In genomic region chr11:90256833-90257525, GRCm38 (mm10) we compare ENCODE assay signal across 13 mouse cellular contexts. TPM values are rescaled to one million over a fixed set of nuclear protein-coding genes. Genes with fewer than 3 reads are reported as not detected.
DNase-seq lines count a peak whose midpoint lies in the region; ATAC-seq and TF ChIP-seq lines count a peak whose summit lies in the region.
"Had no signal": no experiment of that assay in that cellular context is flagged by ENCODE, and none has a peak within 500 bp of the region (broad histone marks: within the 10 kb centered on the region; RNA-seq: fewer than 3 reads in every experiment).

No protein-coding gene starts in this region.

- H3K79me2 ChIP-seq in MEL (ENCODE audit: control insufficient read depth, insufficient read depth, low read length, poor library complexity) = no peaks in the 10 kb centered on the region

- peaks cover 28% of the 10 kb centered on the region for H3K36me3 ChIP-seq in embryonic facial prominence, embryonic 13.5 days
- H3K36me3 ChIP-seq in embryonic facial prominence, embryonic 10.5 days (replicated peaks) = peaks cover 61% of the 10 kb centered on the region
- H3K36me3 ChIP-seq in MEL (ENCODE audit: control insufficient read depth in 1 of 2, insufficient read depth in 2 of 2, low read length in 2 of 2) = peaks cover 0 to 20% of the 10 kb centered on the region in 2 experiments; a peak in 2 of 4 replicates
- H3K36me3 ChIP-seq in midbrain, embryonic 13.5 days = peaks cover 37% of the 10 kb centered on the region

- no peak for DNase-seq in embryonic facial prominence, embryonic 10.5 days (ENCODE audit: low spot score)
- DNase-seq in layer of hippocampus, adult 2 months (ENCODE audit: low spot score in 2 of 2) = no peak
- no peak for DNase-seq in layer of hippocampus, postnatal 14 days (ENCODE audit: low spot score in 2 of 2)
- peak; percentile 87 for DNase-seq in MEL (ENCODE audit: low read depth, low spot score)
- DNase-seq in natural killer cell, adult 2 months (ENCODE audit: low spot score in 2 of 2) = peak; percentile 34 to 57
- no peak for DNase-seq in cerebellum, postnatal 36 days
- DNase-seq: adrenal gland, adult 8-10 months; embryo, embryonic 11 days; gastrocnemius, postnatal 36 days; kidney, adult 18-20 months had no signal

- no peak for TF ChIP-seq CTCF in layer of hippocampus, adult 2 months (conservative IDR thresholded peaks at IDR 0.05)
- TF ChIP-seq CTCF in MEL (IDR thresholded peaks at IDR 0.05 in 2 of 3, conservative IDR thresholded peaks at IDR 0.05 in 1 of 3; ENCODE audit: control insufficient read depth in 1 of 3, insufficient read depth in 1 of 3, low read depth in 2 of 3, low read length in 3 of 3, poor library complexity in 1 of 3, severe bottlenecking in 1 of 3) = no peak

- H3K27me3 ChIP-seq in embryonic facial prominence, embryonic 13.5 days = no peaks in the 10 kb centered on the region
- no peaks in the 10 kb centered on the region for H3K27me3 ChIP-seq in embryonic facial prominence, embryonic 10.5 days (replicated peaks; ENCODE audit: low read depth, poor library complexity, severe bottlenecking)
- H3K27me3 ChIP-seq in MEL (ENCODE audit: control insufficient read depth in 1 of 2, insufficient read depth in 2 of 2, low read length in 2 of 2) = no peaks in the 10 kb centered on the region
- H3K27me3 ChIP-seq in midbrain, embryonic 13.5 days = no peaks in the 10 kb centered on the region

- TF ChIP-seq POLR2A in MEL (IDR thresholded peaks at IDR 0.05; ENCODE audit: control insufficient read depth in 1 of 2, insufficient read depth in 1 of 2, low read depth in 1 of 2, low read length in 2 of 2, poor library complexity in 1 of 2) = no peak

- 74% methylated on average over 16 of the region's 16 CpGs for WGBS in embryonic facial prominence, embryonic 13.5 days
- 89% methylated on average over 16 of the region's 16 CpGs for WGBS in embryonic facial prominence, embryonic 10.5 days
- 92% methylated on average over 16 of the region's 16 CpGs for WGBS in midbrain, embryonic 13.5 days

- no peak; the same call in 1 of the 2 replicates for ATAC-seq in embryonic facial prominence, embryonic 13.5 days (ENCODE audit: insufficient number of reproducible peaks, insufficient read depth, low FRiP score, low TSS enrichment, low read depth)
- no peak for ATAC-seq in midbrain, embryonic 13.5 days
- ATAC-seq: forebrain, embryonic 14.5 days had no signal

- peaks cover 53% of the 10 kb centered on the region for H3K4me1 ChIP-seq in embryonic facial prominence, embryonic 13.5 days
- peaks cover 36% of the 10 kb centered on the region for H3K4me1 ChIP-seq in embryonic facial prominence, embryonic 10.5 days
- peaks cover 9 to 21% of the 10 kb centered on the region in 2 experiments for H3K4me1 ChIP-seq in MEL (ENCODE audit: control insufficient read depth in 1 of 2, insufficient read depth in 2 of 2, low read length in 2 of 2)
- peaks cover 17% of the 10 kb centered on the region for H3K4me1 ChIP-seq in midbrain, embryonic 13.5 days (replicated peaks)

- H3K4me2 ChIP-seq in embryonic facial prominence, embryonic 13.5 days = no peak overlapping the region
- no peak overlapping the region for H3K4me2 ChIP-seq in midbrain, embryonic 13.5 days (replicated peaks)

- H3K4me3 ChIP-seq in embryonic facial prominence, embryonic 13.5 days = no peak overlapping the region
- H3K4me3 ChIP-seq in embryonic facial prominence, embryonic 10.5 days = no peak overlapping the region
- H3K4me3 ChIP-seq in layer of hippocampus, adult 2 months = peak overlapping the region; percentile 3; the same call in 1 of the 2 replicates
- H3K4me3 ChIP-seq in MEL (ENCODE audit: control insufficient read depth in 1 of 2, insufficient read depth in 1 of 2, low read depth in 2 of 2, low read length in 2 of 2) = no peak overlapping the region
- no peak overlapping the region for H3K4me3 ChIP-seq in midbrain, embryonic 13.5 days (replicated peaks)

- H3K9me3 ChIP-seq in embryonic facial prominence, embryonic 13.5 days = no peaks in the 10 kb centered on the region
- no peaks in the 10 kb centered on the region for H3K9me3 ChIP-seq in embryonic facial prominence, embryonic 10.5 days
- no peaks in the 10 kb centered on the region for H3K9me3 ChIP-seq in MEL (replicated peaks; ENCODE audit: insufficient read depth, low read length)
- H3K9me3 ChIP-seq in midbrain, embryonic 13.5 days = no peaks in the 10 kb centered on the region

- TF ChIP-seq EP300 in MEL (IDR thresholded peaks at IDR 0.05; ENCODE audit: low read depth in 1 of 2, low read length in 2 of 2) = peak; percentile 90 to 93

- H3K9ac ChIP-seq in embryonic facial prominence, embryonic 13.5 days = no peak overlapping the region
- H3K9ac ChIP-seq in MEL (ENCODE audit: control insufficient read depth, low read depth, low read length, poor library complexity, severe bottlenecking) = no peak overlapping the region
- no peak overlapping the region for H3K9ac ChIP-seq in midbrain, embryonic 13.5 days (replicated peaks)

- no peak for TF ChIP-seq RAD21 in MEL (IDR thresholded peaks at IDR 0.05; ENCODE audit: low read depth, low read length)

- H3K27ac ChIP-seq in embryonic facial prominence, embryonic 13.5 days = peak overlapping the region; percentile 5; the same call in 1 of the 2 replicates
- H3K27ac ChIP-seq in embryonic facial prominence, embryonic 10.5 days (replicated peaks) = no peak overlapping the region; the same call in 1 of the 2 replicates
- H3K27ac ChIP-seq in layer of hippocampus, adult 2 months = peak overlapping the region; percentile 70; the same call in 1 of the 2 replicates
- peak overlapping the region; percentile 40; the same call in 1 of the 2 replicates for H3K27ac ChIP-seq in MEL (ENCODE audit: control insufficient read depth, low read depth, low read length)
- H3K27ac ChIP-seq in midbrain, embryonic 13.5 days = no peak overlapping the region

TF ChIP-seq in MEL, 35 proteins besides CTCF, POLR2A, EP300 and RAD21:
- TF ChIP-seq MYC (IDR thresholded peaks at IDR 0.05; ENCODE audit: low read depth, low read length) = 0 out of 2 replicates have a peak, but pooled peaks have one; percentile 33
- TF ChIP-seq SIN3A (IDR thresholded peaks at IDR 0.05; ENCODE audit: low read length) = peak; percentile 79
- no peak for TF ChIP-seq SMC3 (IDR thresholded peaks at IDR 0.05; ENCODE audit: low read depth, low read length)
- TF ChIP-seq HCFC1 (IDR thresholded peaks at IDR 0.05; ENCODE audit: low read depth, low read length) = no peak
- peak; percentile 32 for TF ChIP-seq MXI1 (IDR thresholded peaks at IDR 0.05; ENCODE audit: low read depth, low read length)
- TF ChIP-seq JUND (IDR thresholded peaks at IDR 0.05; ENCODE audit: low read depth, low read length) = no peak
- no peak for TF ChIP-seq CHD2 (IDR thresholded peaks at IDR 0.05; ENCODE audit: low read length)
- TF ChIP-seq GATA1 (IDR thresholded peaks at IDR 0.05; ENCODE audit: low read depth, low read length) = peak; percentile 90
- TF ChIP-seq MAZ (IDR thresholded peaks at IDR 0.05; ENCODE audit: low read depth, low read length) = no peak
- TF ChIP-seq ETS1 (IDR thresholded peaks at IDR 0.05; ENCODE audit: low read depth, low read length) = peak; percentile 73
- TF ChIP-seq ZNF384 (IDR thresholded peaks at IDR 0.05; ENCODE audit: low read depth, low read length) = no peak
- TF ChIP-seq MYB (IDR thresholded peaks at IDR 0.05; ENCODE audit: low read depth, low read length) = peak; percentile 90
- no peak for TF ChIP-seq POLR2AphosphoS2 (IDR thresholded peaks at IDR 0.05; ENCODE audit: low read length)
- no peak for TF ChIP-seq USF2 (IDR thresholded peaks at IDR 0.05; ENCODE audit: borderline replicate concordance in 1 of 2, insufficient read depth in 1 of 2, low read depth in 1 of 2, low read length in 2 of 2)
- no peak for TF ChIP-seq CHD1 (IDR thresholded peaks at IDR 0.05; ENCODE audit: low read depth, low read length)
- no peak; the same call in none of the 2 replicates for TF ChIP-seq MAX (IDR thresholded peaks at IDR 0.05; ENCODE audit: low read length)
- peak; percentile 20 for TF ChIP-seq TAL1 (IDR thresholded peaks at IDR 0.05; ENCODE audit: low read length)
- TF ChIP-seq TCF12 (IDR thresholded peaks at IDR 0.05; ENCODE audit: low read depth, low read length) = peak; percentile 82
- no peak for TF ChIP-seq ZMIZ1 (IDR thresholded peaks at IDR 0.05; ENCODE audit: low read depth, low read length)
- peak; percentile 97 for TF ChIP-seq RCOR1 (IDR thresholded peaks at IDR 0.05; ENCODE audit: low read depth, low read length)

RNA-seq across cellular contexts. Expression of gene Mmd, which starts 7.7 kb away (rescaled TPM):
- 47.5 and 49.1 TPM in 2 replicates for polyA plus RNA-seq in embryonic facial prominence, embryonic 13.5 days (2015; fragmentation: Nextera tagmentation; extraction: Ambion mirVana)
- 44.6 and 45.1 TPM in 2 replicates for polyA plus RNA-seq in embryonic facial prominence, embryonic 10.5 days (2016; fragmentation: Nextera tagmentation; extraction: Ambion mirVana)
- total RNA-seq in layer of hippocampus, adult 2 months (2021) = 100 to 1,000 TPM; 364 to 381 TPM
- total RNA-seq in layer of hippocampus, postnatal 14 days (2021) = 100 to 1,000 TPM; 337 to 345 TPM
- total RNA-seq in MEL (2012; rRNA removed) = 7.1 and 7.4 TPM in 2 replicates
- polyA plus RNA-seq in MEL (2012; ENCODE audit: insufficient read depth in 1 of 2, insufficient read length in 2 of 2, low read depth in 1 of 2, low replicate concordance in 2 of 2, missing spikeins in 1 of 2) = 10 to 100 TPM in 1 of 2 experiments, not detected in 1; 15.5 TPM
- 88.3 and 92.5 TPM in 2 replicates for polyA plus RNA-seq in midbrain, embryonic 13.5 days (2015; fragmentation: Nextera tagmentation; extraction: Ambion mirVana)

Comparison
In these comparisons a context has a peak if more than half of its experiments do, and no peak if none do; other contexts are left out.
1. H3K27ac ChIP-seq: peak in embryonic facial prominence, embryonic 13.5 days (single experiment), layer of hippocampus, adult 2 months (single experiment) and MEL (single experiment); none in embryonic facial prominence, embryonic 10.5 days (single experiment) and midbrain, embryonic 13.5 days (single experiment).
2. DNase-seq: peak in MEL (single experiment) and natural killer cell, adult 2 months (2 of 2); none in embryonic facial prominence, embryonic 10.5 days (single experiment), layer of hippocampus, adult 2 months (0 of 2), layer of hippocampus, postnatal 14 days (0 of 2) and cerebellum, postnatal 36 days (0 of 2).